Mouse (Mus musculus) liver, adult 2 months (tissue): ENCODE data around the gene Mis12. TPM values are rescaled to one million over a fixed set of nuclear protein-coding genes. Genes with fewer than 3 reads are reported as not detected.
A peak's percentile ranks its signal among the peaks of the same experiment; 100 is the strongest.

Experiments used
- DNase-seq: peaks from one replicate; pipeline ENCODE4 v3.0.0-alpha.2; 2011; ENCODE audit warnings: low read depth, low spot score; ENCODE audit errors: extremely low read depth
- H3K27ac ChIP-seq: fragments of 200-500 bp; replicated peaks from 2 replicates; pipeline ENCODE4 v1.5.1; 2012; ENCODE audit warnings: low read depth, mild to moderate bottlenecking, control low read depth, inconsistent platforms, low read length; ENCODE audit not compliant: insufficient read depth
- H3K27me3 ChIP-seq: fragments of 200-500 bp; 2 replicates; pipeline ENCODE4 v1.6.1; 2012; ENCODE audit warnings: mild to moderate bottlenecking, moderate library complexity, low read length, inconsistent platforms; ENCODE audit not compliant: control insufficient read depth, insufficient read depth
- H3K36me3 ChIP-seq: fragments of 200-500 bp; 2 replicates; pipeline ENCODE4 v1.6.1; 2012; ENCODE audit warnings: low read length, inconsistent platforms; ENCODE audit not compliant: control insufficient read depth, insufficient read depth
- H3K4me1 ChIP-seq: fragments of 200-500 bp; 2 replicates; pipeline ENCODE4 v1.6.1; 2011; ENCODE audit warnings: low read length; ENCODE audit not compliant: control insufficient read depth, insufficient read depth
- H3K4me3 ChIP-seq: fragments of 200-500 bp; 2 replicates; pipeline ENCODE4 v1.5.1; 2011; ENCODE audit warnings: low read depth, mild to moderate bottlenecking, control low read depth, low read length, moderate library complexity; ENCODE audit not compliant: insufficient read depth
- H3K79me2 ChIP-seq: fragments of 200-500 bp; 2 replicates; pipeline ENCODE4 v1.6.1; 2012; ENCODE audit warnings: inconsistent platforms, mild to moderate bottlenecking, low read length, moderate library complexity; ENCODE audit not compliant: control insufficient read depth, insufficient read depth
- H3K9ac ChIP-seq: fragments of 200-500 bp; 2 replicates; pipeline ENCODE4 v1.6.1; 2012; ENCODE audit warnings: low read depth, mild to moderate bottlenecking, control low read depth, inconsistent platforms, low read length
- CTCF ChIP-seq: fragments of 200-500 bp; IDR thresholded peaks from 2 replicates; pipeline ENCODE4 v1.5.1; 2011; ENCODE audit warnings: low read depth, low read length, control low read depth
- POLR2A ChIP-seq: fragments of 200-500 bp; IDR thresholded peaks from 2 replicates; pipeline ENCODE4 v1.6.1; 2011; ENCODE audit warnings: low read length, control low read depth; ENCODE audit not compliant: insufficient read depth; ENCODE audit errors: extremely low read depth
- WGBS: fragments of 180-500 bp; shearing (Covaris S2); methylation state at CpG from one replicate; pipeline ENCODE4 v1.1.7; 2018; 5-methylcytosine and 5-hydroxymethylcytosine counted together
- polyA plus RNA-seq: library from polyadenylated mRNA; depleted of rRNA; stranded (reverse); fragments of >200 nt; gene quantifications from 2 replicates; pipeline ENCODE4 v1.2.3, GENCODE M21; 2012; rRNA removed
- total RNA-seq: library from RNA; depleted of rRNA; stranded (reverse); fragments of >200 nt; gene quantifications from 2 replicates; pipeline ENCODE4 v1.2.3, GENCODE M21; 2014; rRNA removed

The Mis12 gene
- total and polyA plus RNA-seq, 2 experiments: 3.0 to 9.7 TPM

DNA sequence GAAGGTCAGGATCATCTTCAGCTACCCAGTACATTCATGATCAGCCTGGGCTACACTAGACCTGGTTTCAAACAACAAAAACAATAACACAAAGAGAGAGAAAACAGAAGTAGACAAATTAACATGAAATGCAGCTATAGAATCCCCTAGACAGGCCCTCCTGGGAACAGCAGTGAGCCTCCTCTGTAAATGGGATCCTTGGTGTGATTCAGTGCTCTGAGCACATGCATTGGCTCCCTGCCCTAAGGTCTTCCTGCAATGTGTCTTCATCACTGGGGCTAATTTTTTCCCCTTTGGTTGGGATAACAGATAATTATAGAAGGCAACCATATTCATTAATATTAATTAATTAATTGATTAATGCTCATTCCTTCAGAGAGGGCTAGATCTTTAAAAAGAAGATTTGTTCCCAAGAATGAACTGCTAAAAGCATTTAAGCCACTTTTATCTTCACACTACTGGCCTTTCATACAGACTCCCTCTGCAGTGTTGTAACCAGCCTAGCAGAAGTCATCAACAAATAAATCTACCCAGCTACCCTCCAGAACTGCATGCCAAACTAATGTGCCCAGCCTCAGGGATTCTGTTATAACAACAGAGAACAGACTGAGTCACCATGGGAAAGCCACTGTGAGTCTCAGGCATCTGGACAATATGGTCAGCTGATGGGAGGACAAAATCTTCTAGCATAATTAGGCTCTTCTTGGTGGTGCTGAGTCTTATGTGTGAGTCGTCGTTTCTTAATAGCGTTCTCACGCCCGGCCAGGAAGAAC is 20.3 kb downstream of the Mis12 start:
- Histone ChIP-seq H3K4me1 (no peaks in the 10 kb centered on the region), H3K27me3 (no peaks in the 10 kb centered on the region), H3K36me3 (no peaks in the 10 kb centered on the region), H3K79me2 (no peaks in the 10 kb centered on the region), H3K27ac (no peak overlapping the region), H3K9ac (no peak overlapping the region), H3K4me3 (no peak overlapping the region)
- WGBS: 98% methylated on average over 5 of the region's 5 CpGs
- DNase-seq: no peak
- TF ChIP-seq POLR2A (no peak), CTCF (no peak)

- Histone ChIP-seq H3K4me3 (no peak overlapping the region), H3K79me2 (no peaks in the 10 kb centered on the region), H3K27me3 (no peaks in the 10 kb centered on the region), H3K9ac (no peak overlapping the region), H3K27ac (no peak overlapping the region), H3K36me3 (no peaks in the 10 kb centered on the region), H3K4me1 (no peaks in the 10 kb centered on the region)
- WGBS: 6% methylated on average over 1 of the region's 1 CpGs
- DNase-seq: peak; percentile 52
- TF ChIP-seq CTCF: 0 out of 2 replicates have a peak, but pooled peaks have one; percentile 10
- no peak for TF ChIP-seq POLR2A
Observed at GRCm38 (mm10) chr11:71052554-71052953, 33.1 kb downstream of the Mis12 start.

DNA sequence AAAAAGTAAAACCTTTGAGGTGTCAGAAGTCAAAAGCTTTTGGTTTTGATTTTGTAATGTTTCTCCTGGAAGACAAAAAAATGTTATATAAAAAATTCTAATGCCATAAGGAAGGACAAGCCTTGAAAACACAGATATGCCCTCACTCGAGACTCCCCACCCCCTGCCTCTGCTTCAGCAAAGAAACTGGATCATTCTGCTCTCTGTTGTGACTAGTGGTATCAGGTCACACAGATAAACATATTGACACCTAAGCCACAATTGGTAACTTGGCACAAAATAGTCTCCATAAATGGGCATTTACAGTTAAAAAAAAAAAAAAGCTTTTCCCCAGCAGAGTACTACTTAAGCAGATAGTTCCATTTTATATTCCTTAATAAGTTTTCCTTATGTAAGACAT is 56.9 kb downstream of the Mis12 start:
- TF ChIP-seq POLR2A (no peak), CTCF (no peak)
- Histone ChIP-seq H3K27ac (no peak overlapping the region), H3K4me1 (no peaks in the 10 kb centered on the region), H3K27me3 (no peaks in the 10 kb centered on the region), H3K4me3 (no peak overlapping the region), H3K36me3 (no peaks in the 10 kb centered on the region), H3K79me2 (no peaks in the 10 kb centered on the region), H3K9ac (no peak overlapping the region)
- DNase-seq: no peak
- WGBS: 83% methylated on average over 1 of the region's 1 CpGs

Other genes with a start within 250 kb of the Mis12 start
- gene Scimp, start 207.0 kb upstream of the Mis12 start, total RNA-seq: 1.7 and 1.9 TPM in 2 replicates
- gene Scimp, start 207.0 kb upstream of the Mis12 start, polyA plus RNA-seq: 0.93 and 2.0 TPM in 2 replicates
- 27.9 and 29.1 TPM in 2 replicates for gene Rabep1, start 174.8 kb upstream of the Mis12 start, total RNA-seq
- 3.3 and 3.5 TPM in 2 replicates for gene Rabep1, start 174.8 kb upstream of the Mis12 start, polyA plus RNA-seq
- gene Nup88, start 49.6 kb upstream of the Mis12 start, total RNA-seq: 26.9 and 28.9 TPM in 2 replicates
- gene Nup88, start 49.6 kb upstream of the Mis12 start, polyA plus RNA-seq: 11.6 and 14.3 TPM in 2 replicates
- 48.1 and 51.5 TPM in 2 replicates for gene Rpain, start 49.4 kb upstream of the Mis12 start, total RNA-seq
- 32.5 and 38.5 TPM in 2 replicates for gene Rpain, start 49.4 kb upstream of the Mis12 start, polyA plus RNA-seq
- 39.0 and 51.7 TPM in 2 replicates for gene C1qbp, start 36.6 kb upstream of the Mis12 start, total RNA-seq
- 128 and 152 TPM in 2 replicates for gene C1qbp, start 36.6 kb upstream of the Mis12 start, polyA plus RNA-seq
- gene Dhx33, start 15.2 kb upstream of the Mis12 start, total RNA-seq: 7.8 and 9.0 TPM in 2 replicates
- gene Dhx33, start 15.2 kb upstream of the Mis12 start, polyA plus RNA-seq: 13.8 and 22.0 TPM in 2 replicates
- 56.4 and 59.0 TPM in 2 replicates for gene Derl2, start 230 bp downstream of the Mis12 start, total RNA-seq
- 49.4 and 58.5 TPM in 2 replicates for gene Derl2, start 230 bp downstream of the Mis12 start, polyA plus RNA-seq
- gene 6330403K07Rik, start 13.9 kb downstream of the Mis12 start, total RNA-seq: 0.20 TPM in 1 of 2 replicates, not detected in the other
- gene 6330403K07Rik, start 13.9 kb downstream of the Mis12 start, polyA plus RNA-seq: not detected in 2 replicates
- 0.09 and 0.20 TPM in 2 replicates for gene Nlrp1a, start 125.1 kb downstream of the Mis12 start, total RNA-seq
- gene Nlrp1a, start 125.1 kb downstream of the Mis12 start, polyA plus RNA-seq: 0.04 TPM in 1 of 2 replicates, not detected in the other
- gene Nlrp1b, start 211.1 kb downstream of the Mis12 start, total RNA-seq: 0.46 and 0.67 TPM in 2 replicates
- 0.07 and 0.18 TPM in 2 replicates for gene Nlrp1b, start 211.1 kb downstream of the Mis12 start, polyA plus RNA-seq